Mouse (Mus musculus): ENCODE data around the gene Cecr2. TPM values are rescaled to one million over a fixed set of nuclear protein-coding genes. Genes with fewer than 3 reads are reported as not detected.
A peak's percentile ranks its signal among the peaks of the same experiment; 100 is the strongest.

Gene Cecr2
- polyA plus RNA-seq (2015; fragmentation: Nextera tagmentation; extraction: Ambion mirVana) = 3.3 and 3.6 TPM in 2 replicates

DNA sequence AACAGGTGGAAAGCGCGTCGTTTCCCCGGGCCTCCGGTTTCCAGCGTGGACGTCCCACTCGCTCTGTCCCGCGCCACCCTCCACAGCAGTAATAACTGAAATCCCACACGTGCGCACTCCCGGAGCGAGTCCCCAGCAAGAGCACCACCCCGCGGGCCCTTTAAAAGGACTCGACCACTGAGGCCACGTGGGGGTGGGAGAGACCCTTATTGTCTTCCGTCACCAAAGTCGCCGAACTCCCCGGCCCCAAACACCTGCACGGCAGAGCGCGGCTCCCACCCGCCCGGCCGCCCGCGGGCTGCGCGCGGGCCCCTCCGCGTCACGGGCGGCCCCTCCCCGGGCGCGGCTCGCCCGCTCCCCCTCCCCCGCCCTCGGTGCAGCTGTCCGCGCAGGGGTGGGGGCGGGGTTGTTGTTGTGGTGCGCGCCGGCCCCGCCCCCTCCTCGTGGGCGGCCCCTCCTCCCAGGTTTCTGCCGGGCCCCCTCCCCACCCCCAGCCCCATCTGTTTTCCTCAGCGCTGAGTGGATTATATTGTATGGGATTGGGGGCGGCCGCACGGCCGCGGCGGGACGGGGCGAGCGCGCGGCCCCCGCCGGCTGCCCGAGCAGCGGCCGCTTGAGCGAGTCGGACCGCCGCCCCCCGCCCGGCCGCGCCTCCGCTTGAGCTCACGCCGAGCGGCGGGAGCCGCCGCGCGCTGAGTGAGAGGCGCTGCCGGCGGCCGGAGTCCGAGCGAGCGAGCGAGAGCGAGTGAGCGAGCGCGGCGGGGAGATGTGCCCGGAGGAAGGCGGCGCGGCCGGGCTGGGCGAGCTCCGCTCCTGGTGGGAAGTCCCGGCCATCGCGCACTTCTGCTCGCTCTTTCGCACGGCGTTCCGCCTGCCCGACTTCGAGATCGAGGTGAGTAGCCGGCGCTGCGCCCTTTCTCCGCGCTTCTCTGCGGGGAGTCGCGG is at the start of gene Cecr2:
Cecr2 (plus strand) TSS at position 554 of the 945 bp plus-strand sequence.
- Histone ChIP-seq H3K4me1 (replicated peaks; ENCODE audit: insufficient read depth, low read length) (no peaks in the 10 kb centered on the region), H3K27me3 (ENCODE audit: insufficient read depth, low read length) (0 out of 2 replicates have a peak, but pooled peaks cover 6% of the 10 kb centered on the region), H3K9me3 (replicated peaks; ENCODE audit: low read length) (no peaks in the 10 kb centered on the region), H3K36me3 (ENCODE audit: insufficient read depth, low read length) (no peaks in the 10 kb centered on the region), H3K27ac (peak within 1 kb of the TSS; percentile 97), H3K4me3 (replicated peaks; ENCODE audit: low read depth, low read length) (peak within 1 kb of the TSS; percentile 92), H3K4me2 (ENCODE audit: low read length) (peak within 1 kb of the TSS; percentile 94), H3K9ac (ENCODE audit: low read depth, low read length) (peak within 1 kb of the TSS; percentile 92)
- DNase-seq (ENCODE audit: low spot score) (peak; percentile 84), ATAC-seq (replicated peaks; ENCODE audit: low FRiP score, low read depth) (peak; percentile 78)
- under 1% methylated on average over 104 of the region's 127 CpGs for WGBS
- TF ChIP-seq CTCF (IDR thresholded peaks at IDR 0.05; ENCODE audit: low read depth) = 0 out of 2 replicates have a peak, but pooled peaks have one; percentile 3

- DNase-seq (ENCODE audit: low spot score) = no peak
- Histone ChIP-seq H3K9ac (ENCODE audit: low read depth, low read length) (no peak overlapping the region), H3K4me1 (replicated peaks; ENCODE audit: insufficient read depth, low read length) (no peaks in the 10 kb centered on the region), H3K36me3 (ENCODE audit: insufficient read depth, low read length) (no peaks in the 10 kb centered on the region), H3K4me3 (replicated peaks; ENCODE audit: low read depth, low read length) (no peak overlapping the region), H3K27me3 (ENCODE audit: insufficient read depth, low read length) (no peaks in the 10 kb centered on the region), H3K27ac (no peak overlapping the region), H3K4me2 (ENCODE audit: low read length) (no peak overlapping the region), H3K9me3 (replicated peaks; ENCODE audit: low read length) (no peaks in the 10 kb centered on the region)
- no peak for ATAC-seq (replicated peaks; ENCODE audit: low FRiP score, low read depth)
- TF ChIP-seq CTCF (IDR thresholded peaks at IDR 0.05; ENCODE audit: low read depth) = no peak
- 79% methylated on average over 5 of the region's 5 CpGs for WGBS
These were observed 48.6 kb upstream of the Cecr2 start for GRCm38 (mm10) chr6:120617586-120617985.

DNA sequence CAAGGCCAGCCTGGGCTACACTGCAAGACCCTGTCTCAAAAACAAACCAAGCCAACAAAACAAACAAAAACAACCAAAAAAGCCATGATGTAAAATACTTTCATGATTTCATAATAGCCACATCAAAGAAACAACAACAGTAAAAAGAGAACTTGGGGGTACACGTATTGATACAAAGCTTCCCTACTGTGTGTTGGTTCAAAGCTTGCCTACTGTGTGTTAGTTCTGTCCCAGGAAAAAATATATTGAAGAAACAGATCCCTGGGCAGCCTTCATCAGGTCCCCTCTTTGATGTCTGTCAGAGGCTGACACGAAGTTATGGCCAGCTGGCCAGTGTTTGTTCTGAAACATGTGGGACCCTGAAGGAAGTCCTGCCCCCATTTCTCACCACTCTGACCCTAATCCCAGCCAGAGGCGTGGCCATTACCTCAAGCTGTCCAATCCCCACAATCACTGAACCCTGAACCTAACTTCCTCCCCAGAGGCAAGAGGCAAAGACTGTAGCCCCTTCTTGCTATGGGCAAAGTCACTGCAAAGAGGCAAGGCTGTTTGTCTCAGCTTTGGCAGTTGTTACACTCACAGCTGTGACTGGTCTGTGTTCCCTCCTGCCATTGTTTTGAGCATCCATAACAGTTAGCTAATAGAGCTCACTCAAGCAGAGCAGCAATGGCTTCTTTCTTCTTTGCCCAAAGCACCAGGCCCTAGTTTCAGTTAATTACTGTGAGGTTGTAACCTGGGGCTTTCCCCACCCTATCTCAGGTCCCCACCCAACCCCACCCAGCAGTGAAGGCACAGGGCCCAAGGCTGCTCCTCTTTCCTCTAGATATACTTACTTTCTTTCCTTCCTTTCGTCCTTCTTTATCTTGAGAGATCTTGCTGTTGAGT is 47.4 kb upstream of the Cecr2 start:
- no peak for DNase-seq (ENCODE audit: low spot score)
- no peak overlapping the region for H3K4me2 ChIP-seq (ENCODE audit: low read length)
- TF ChIP-seq CTCF (IDR thresholded peaks at IDR 0.05; ENCODE audit: low read depth) = no peak
- H3K36me3 ChIP-seq (ENCODE audit: insufficient read depth, low read length) = no peaks in the 10 kb centered on the region
- no peak overlapping the region for H3K9ac ChIP-seq (ENCODE audit: low read depth, low read length)
- H3K27ac ChIP-seq = no peak overlapping the region
- no peaks in the 10 kb centered on the region for H3K9me3 ChIP-seq (replicated peaks; ENCODE audit: low read length)
- no peak overlapping the region for H3K4me3 ChIP-seq (replicated peaks; ENCODE audit: low read depth, low read length)
- no peaks in the 10 kb centered on the region for H3K4me1 ChIP-seq (replicated peaks; ENCODE audit: insufficient read depth, low read length)
- ATAC-seq (replicated peaks; ENCODE audit: low FRiP score, low read depth) = no peak
- WGBS = 56% methylated on average over 4 of the region's 4 CpGs
- H3K27me3 ChIP-seq (ENCODE audit: insufficient read depth, low read length) = no peaks in the 10 kb centered on the region

- H3K9me3 ChIP-seq (replicated peaks; ENCODE audit: low read length) = no peaks in the 10 kb centered on the region
- no peak overlapping the region for H3K4me3 ChIP-seq (replicated peaks; ENCODE audit: low read depth, low read length)
- no peaks in the 10 kb centered on the region for H3K36me3 ChIP-seq (ENCODE audit: insufficient read depth, low read length)
- ATAC-seq (replicated peaks; ENCODE audit: low FRiP score, low read depth) = no peak
- no peak overlapping the region for H3K9ac ChIP-seq (ENCODE audit: low read depth, low read length)
- no peak overlapping the region for H3K4me2 ChIP-seq (ENCODE audit: low read length)
- 84% methylated on average over 3 of the region's 3 CpGs for WGBS
- no peak overlapping the region for H3K27ac ChIP-seq
- no peaks in the 10 kb centered on the region for H3K27me3 ChIP-seq (ENCODE audit: insufficient read depth, low read length)
- no peak for TF ChIP-seq CTCF (IDR thresholded peaks at IDR 0.05; ENCODE audit: low read depth)
- H3K4me1 ChIP-seq (replicated peaks; ENCODE audit: insufficient read depth, low read length) = no peaks in the 10 kb centered on the region
- no peak for DNase-seq (ENCODE audit: low spot score)
These were observed 46.0 kb upstream of the Cecr2 start for GRCm38 (mm10) chr6:120620193-120620592.

GRCm38 (mm10) chr6:120625081-120625480 is 41.1 kb upstream of the Cecr2 start:
- H3K27ac ChIP-seq = no peak overlapping the region
- H3K4me1 ChIP-seq (replicated peaks; ENCODE audit: insufficient read depth, low read length) = no peaks in the 10 kb centered on the region
- no peak overlapping the region for H3K4me2 ChIP-seq (ENCODE audit: low read length)
- ATAC-seq (replicated peaks; ENCODE audit: low FRiP score, low read depth) (no peak), DNase-seq (ENCODE audit: low spot score) (peak; percentile 51)
- no peaks in the 10 kb centered on the region for H3K9me3 ChIP-seq (replicated peaks; ENCODE audit: low read length)
- H3K4me3 ChIP-seq (replicated peaks; ENCODE audit: low read depth, low read length) = no peak overlapping the region
- 24% methylated on average over 8 of the region's 8 CpGs for WGBS
- no peaks in the 10 kb centered on the region for H3K36me3 ChIP-seq (ENCODE audit: insufficient read depth, low read length)
- H3K9ac ChIP-seq (ENCODE audit: low read depth, low read length) = no peak overlapping the region
- no peaks in the 10 kb centered on the region for H3K27me3 ChIP-seq (ENCODE audit: insufficient read depth, low read length)
- TF ChIP-seq CTCF (IDR thresholded peaks at IDR 0.05; ENCODE audit: low read depth) = no peak

DNA sequence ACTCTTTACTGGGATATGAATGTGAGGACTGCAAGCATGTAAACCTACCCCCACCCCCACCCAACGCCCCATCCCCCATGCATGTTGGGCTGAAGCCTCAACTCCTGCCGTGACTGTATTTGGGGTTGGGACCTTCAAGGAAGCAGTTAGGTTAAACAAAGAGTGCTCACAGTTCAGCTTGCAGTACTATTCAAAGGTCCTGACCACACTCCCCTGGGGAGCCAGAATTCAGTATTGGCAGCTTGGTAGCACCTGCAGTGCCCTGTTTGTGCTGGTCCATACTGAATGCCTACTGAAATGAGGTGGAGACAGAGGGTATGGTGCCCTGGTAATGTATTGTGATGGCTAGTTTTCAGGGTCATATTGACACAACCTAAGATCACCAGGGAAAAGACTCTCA is 39.1 kb upstream of the Cecr2 start:
- no peaks in the 10 kb centered on the region for H3K27me3 ChIP-seq (ENCODE audit: insufficient read depth, low read length)
- DNase-seq (ENCODE audit: low spot score) (no peak), ATAC-seq (replicated peaks; ENCODE audit: low FRiP score, low read depth) (no peak)
- no peaks in the 10 kb centered on the region for H3K9me3 ChIP-seq (replicated peaks; ENCODE audit: low read length)
- H3K9ac ChIP-seq (ENCODE audit: low read depth, low read length) = no peak overlapping the region
- no peak overlapping the region for H3K4me2 ChIP-seq (ENCODE audit: low read length)
- H3K27ac ChIP-seq = no peak overlapping the region
- no peak for TF ChIP-seq CTCF (IDR thresholded peaks at IDR 0.05; ENCODE audit: low read depth)
- H3K4me3 ChIP-seq (replicated peaks; ENCODE audit: low read depth, low read length) = no peak overlapping the region
- H3K36me3 ChIP-seq (ENCODE audit: insufficient read depth, low read length) = no peaks in the 10 kb centered on the region
- no peaks in the 10 kb centered on the region for H3K4me1 ChIP-seq (replicated peaks; ENCODE audit: insufficient read depth, low read length)
- 62% methylated on average over 2 of the region's 2 CpGs for WGBS

Data from kidney, postnatal 0 days (tissue).